11 mouse cellular contexts compared by ENCODE assay signal in the genomic region with DNA sequence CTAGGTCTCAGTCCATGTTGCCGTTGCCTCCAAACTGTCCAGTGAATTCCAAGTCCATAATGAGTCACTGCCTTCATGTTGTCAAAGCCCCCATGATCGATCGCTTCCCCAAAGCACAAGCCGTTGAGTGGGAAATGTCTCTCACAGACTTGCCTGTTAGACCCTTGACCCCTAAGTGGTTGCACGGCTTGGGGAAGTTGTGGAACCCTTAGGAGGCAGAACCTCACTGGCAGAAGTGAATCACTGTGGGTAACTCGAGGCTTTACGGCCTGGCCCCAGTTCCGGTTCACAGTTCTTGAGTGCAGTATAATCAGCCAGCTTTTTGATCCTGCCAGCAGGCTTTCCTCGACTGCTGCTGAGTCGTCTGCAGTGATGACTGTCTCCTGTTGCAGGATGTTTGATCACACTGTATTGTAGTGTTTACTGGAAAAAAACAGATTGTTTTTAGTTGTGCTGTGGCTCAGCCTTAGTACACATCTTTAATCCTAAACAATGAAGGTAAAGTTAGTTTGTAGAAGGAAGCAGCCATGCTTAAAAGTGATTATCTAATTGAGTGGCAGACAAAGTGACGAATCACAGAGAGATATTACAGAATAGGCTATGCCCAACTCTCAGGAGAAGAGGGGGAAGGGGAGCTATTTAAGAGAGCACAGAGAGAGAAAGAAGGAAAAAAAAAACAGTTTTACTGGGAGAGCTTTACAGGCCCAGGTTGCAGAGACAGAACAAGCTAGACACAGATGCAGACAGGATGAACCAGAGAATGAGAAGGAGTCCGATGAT. TPM values are rescaled to one million over a fixed set of nuclear protein-coding genes. Genes with fewer than 3 reads are reported as not detected.
DNase-seq lines count a peak whose midpoint lies in the region; ATAC-seq and TF ChIP-seq lines count a peak whose summit lies in the region.
"Had no signal": no experiment of that assay in that cellular context is flagged by ENCODE, and none has a peak within 500 bp of the region (broad histone marks: within the 10 kb centered on the region; RNA-seq: fewer than 3 reads in every experiment).

No protein-coding gene starts in this region.

- no peak overlapping the region for H3K9ac ChIP-seq in forebrain, postnatal 0 days
- no peak overlapping the region for H3K9ac ChIP-seq in neural tube, embryonic 15.5 days (replicated peaks)

- H3K4me1 ChIP-seq in forebrain, postnatal 0 days (ENCODE audit: insufficient read depth), result no peaks in the 10 kb centered on the region
- peaks cover 9% of the 10 kb centered on the region; the same call in 1 of the 2 replicates for H3K4me1 ChIP-seq in forebrain, embryonic 10.5 days
- H3K4me1 ChIP-seq in neural tube, embryonic 15.5 days, result no peaks in the 10 kb centered on the region
- peaks cover 13% of the 10 kb centered on the region for H3K4me1 ChIP-seq in limb, embryonic 10.5 days
- H3K4me1 ChIP-seq: megakaryocyte, embryonic 14.5 days had no signal

- ATAC-seq in forebrain, postnatal 0 days, result peak; percentile 69; the same call in 1 of the 2 replicates
- ATAC-seq in neural tube, embryonic 15.5 days (ENCODE audit: low FRiP score), result no peak
- ATAC-seq: intestine, embryonic 16.5 days had no signal

- 53% methylated on average over 12 of the region's 12 CpGs for WGBS in forebrain, postnatal 0 days
- 67% methylated on average over 12 of the region's 12 CpGs for WGBS in forebrain, embryonic 10.5 days
- WGBS in neural tube, embryonic 15.5 days, result 42% methylated on average over 12 of the region's 12 CpGs
- WGBS in limb, embryonic 10.5 days, result 34% methylated on average over 12 of the region's 12 CpGs

- no peak overlapping the region for H3K4me2 ChIP-seq in forebrain, postnatal 0 days (ENCODE audit: low read depth)
- H3K4me2 ChIP-seq in neural tube, embryonic 15.5 days, result no peak overlapping the region
- H3K4me2 ChIP-seq: heart, embryonic 11.5 days had no signal

- H3K27ac ChIP-seq in forebrain, postnatal 0 days (ENCODE audit: low read depth, low read length), result no peak overlapping the region
- H3K27ac ChIP-seq in forebrain, embryonic 10.5 days, result no peak overlapping the region
- H3K27ac ChIP-seq in neural tube, embryonic 15.5 days (replicated peaks), result no peak overlapping the region
- H3K27ac ChIP-seq in limb, embryonic 10.5 days, result peak overlapping the region; percentile 15

- H3K4me3 ChIP-seq in forebrain, postnatal 0 days (ENCODE audit: low read depth, low read length), result no peak overlapping the region
- no peak overlapping the region for H3K4me3 ChIP-seq in forebrain, embryonic 10.5 days
- H3K4me3 ChIP-seq in neural tube, embryonic 15.5 days (replicated peaks), result no peak overlapping the region
- no peak overlapping the region for H3K4me3 ChIP-seq in limb, embryonic 10.5 days
- H3K4me3 ChIP-seq: megakaryocyte, embryonic 14.5 days had no signal

- no peaks in the 10 kb centered on the region for H3K27me3 ChIP-seq in forebrain, postnatal 0 days (ENCODE audit: insufficient read depth, low read length)
- no peaks in the 10 kb centered on the region for H3K27me3 ChIP-seq in forebrain, embryonic 10.5 days (ENCODE audit: poor library complexity, severe bottlenecking)
- H3K27me3 ChIP-seq in neural tube, embryonic 15.5 days (replicated peaks), result no peaks in the 10 kb centered on the region
- H3K27me3 ChIP-seq in limb, embryonic 10.5 days (ENCODE audit: low read depth, poor library complexity, severe bottlenecking), result no peaks in the 10 kb centered on the region
- H3K27me3 ChIP-seq: megakaryocyte, embryonic 14.5 days had no signal

- H3K36me3 ChIP-seq in forebrain, postnatal 0 days (ENCODE audit: insufficient read depth), result no peaks in the 10 kb centered on the region
- no peaks in the 10 kb centered on the region for H3K36me3 ChIP-seq in forebrain, embryonic 10.5 days (replicated peaks)
- no peaks in the 10 kb centered on the region for H3K36me3 ChIP-seq in neural tube, embryonic 15.5 days
- no peaks in the 10 kb centered on the region for H3K36me3 ChIP-seq in limb, embryonic 10.5 days

- DNase-seq in forebrain, postnatal 0 days, result peak; percentile 34
- DNase-seq in forebrain, embryonic 10.5 days (ENCODE audit: extremely low spot score, low spot score), result no peak
- DNase-seq in neural tube, embryonic 10.5 days (ENCODE audit: extremely low spot score, low spot score), result peak; percentile 29
- peak; percentile 43 for DNase-seq in limb, embryonic 10.5 days (ENCODE audit: low spot score)
- peak; percentile 15 for DNase-seq in yolk sac, embryonic 10.5 days (ENCODE audit: low spot score)
- DNase-seq in urinary bladder, postnatal 14 days (ENCODE audit: low spot score), result no peak
- DNase-seq in layer of hippocampus, postnatal 10 days (ENCODE audit: low spot score in 2 of 2), result no peak

- no peak for TF ChIP-seq CTCF in forebrain, postnatal 0 days (IDR thresholded peaks at IDR 0.05; ENCODE audit: low read depth)

- H3K9me3 ChIP-seq in forebrain, postnatal 0 days (ENCODE audit: low read length), result no peaks in the 10 kb centered on the region
- H3K9me3 ChIP-seq in forebrain, embryonic 10.5 days, result no peaks in the 10 kb centered on the region
- no peaks in the 10 kb centered on the region for H3K9me3 ChIP-seq in neural tube, embryonic 15.5 days (replicated peaks)
- H3K9me3 ChIP-seq in limb, embryonic 10.5 days (replicated peaks), result no peaks in the 10 kb centered on the region

RNA-seq across cellular contexts. Expression of a gene that starts 34.2 kb away (rescaled TPM):
- total RNA-seq in forebrain, postnatal 0 days (2014; rRNA removed), result 88.9 and 120 TPM in 2 replicates
- polyA plus RNA-seq in forebrain, postnatal 0 days (2015; fragmentation: Nextera tagmentation; extraction: Ambion mirVana), result 31.6 and 48.3 TPM in 2 replicates
- polyA plus RNA-seq in forebrain, embryonic 10.5 days (2016; fragmentation: Nextera tagmentation; extraction: Ambion mirVana), result 21.7 and 22.9 TPM in 2 replicates
- 28.1 and 28.5 TPM in 2 replicates for polyA plus RNA-seq in neural tube, embryonic 15.5 days (2015; fragmentation: Nextera tagmentation; extraction: Ambion mirVana)
- polyA plus RNA-seq in limb, embryonic 10.5 days (2016; fragmentation: Nextera tagmentation; extraction: Ambion mirVana), result 43.3 and 53.2 TPM in 2 replicates
- 100 to 1,000 TPM; 117 to 119 TPM for total RNA-seq in layer of hippocampus, postnatal 10 days (2021)

Comparison
In these comparisons a context has a peak if more than half of its experiments do, and no peak if none do; other contexts are left out.
1. DNase-seq: peak in forebrain, postnatal 0 days (single experiment), neural tube, embryonic 10.5 days (single experiment), limb, embryonic 10.5 days (single experiment) and yolk sac, embryonic 10.5 days (single experiment); none in forebrain, embryonic 10.5 days (single experiment), urinary bladder, postnatal 14 days (single experiment) and layer of hippocampus, postnatal 10 days (0 of 2).